Mouse (Mus musculus) spleen, adult 10 weeks (tissue): Measurements from ENCODE around the gene Vmn1r73. TPM values are rescaled to one million over a fixed set of nuclear protein-coding genes. Genes with fewer than 3 reads are reported as not detected.

Experiments
- polyA plus RNA-seq: library from polyadenylated mRNA; stranded (reverse); fragments of 350-450 nt; fragmentation: Illumina TruSeq; extraction: RNeasy Lipid Tissue Mini Kit (QIAGEN cat#74804); gene quantifications from one replicate; pipeline ENCODE4 v1.2.3, GENCODE M21; 2015; ENCODE audit warnings: low replicate concordance; ENCODE audit not compliant: insufficient read depth

Gene Vmn1r73
- not detected for polyA plus RNA-seq

DNA sequence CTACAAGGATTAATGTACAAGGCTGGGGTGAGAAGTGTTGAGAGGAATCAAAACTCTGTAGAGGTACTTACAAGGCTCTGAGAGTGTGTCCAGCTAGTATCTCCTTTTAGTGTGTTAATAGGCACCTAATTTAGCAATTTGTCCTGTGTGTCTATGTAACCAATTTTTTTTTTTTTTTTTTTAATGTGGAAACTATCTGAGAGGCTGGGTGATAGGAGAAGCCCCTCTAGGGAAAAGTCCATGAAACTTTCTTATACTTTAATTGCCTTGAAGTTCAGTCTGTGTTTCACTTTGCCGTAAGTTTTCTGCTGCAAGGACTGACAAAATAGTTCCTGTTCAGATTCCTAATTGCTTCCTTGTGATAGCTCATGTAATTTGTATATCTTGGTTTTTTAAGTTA, at the start of gene Vmn1r73:
Gene Vmn1r73, plus strand, starts transcription at position 301 of the 400 bp plus-strand sequence.

Other genes starting within 250 kb of the Vmn1r73 start
- not detected for gene Zscan4-ps2, start 216.0 kb upstream of the Vmn1r73 start, polyA plus RNA-seq
- not detected for gene Zscan4-ps3, start 121.0 kb upstream of the Vmn1r73 start, polyA plus RNA-seq
- not detected for gene Vmn1r72, start 50.1 kb upstream of the Vmn1r73 start, polyA plus RNA-seq
- gene Vmn1r74, start 103.7 kb downstream of the Vmn1r73 start, polyA plus RNA-seq: not detected
- not detected for gene Vmn1r75, start 144.4 kb downstream of the Vmn1r73 start, polyA plus RNA-seq
- not detected for gene Vmn1r76, start 207.9 kb downstream of the Vmn1r73 start, polyA plus RNA-seq